In genomic region chr7:112822879-112823278, GRCm38 (mm10) we compare ENCODE assay signal across 9 mouse cellular contexts.
DNase-seq lines count a peak whose midpoint lies in the region; ATAC-seq lines count a peak whose summit lies in the region.
"Had no signal": no experiment of that assay in that cellular context is flagged by ENCODE, and none has a peak within 500 bp of the region (broad histone marks: within the 10 kb centered on the region; RNA-seq: fewer than 3 reads in every experiment).

No protein-coding gene starts in this region.

- H3K4me2 ChIP-seq in hindbrain, embryonic 11.5 days (replicated peaks; ENCODE audit: low read depth, low read length): peak overlapping the region; percentile 3; the same call in 1 of the 2 replicates

- ATAC-seq in cerebellum, adult (ENCODE audit: insufficient number of reproducible peaks, low FRiP score, low TSS enrichment): no peak
- ATAC-seq in hindbrain, embryonic 11.5 days (ENCODE audit: low FRiP score): no peak

- no peaks in the 10 kb centered on the region for H3K9me3 ChIP-seq in hindbrain, embryonic 11.5 days (ENCODE audit: control insufficient read depth, low read length)

- no peaks in the 10 kb centered on the region for H3K36me3 ChIP-seq in hindbrain, embryonic 11.5 days (ENCODE audit: control insufficient read depth, insufficient read depth, low read length)

- H3K27ac ChIP-seq in hindbrain, embryonic 11.5 days (ENCODE audit: low read depth, low read length): 0 out of 2 replicates have a peak overlapping the region, but pooled peaks have one; percentile 12

- WGBS in hindbrain, embryonic 11.5 days: 15% methylated on average over 5 of the region's 5 CpGs

- H3K27me3 ChIP-seq in hindbrain, embryonic 11.5 days (ENCODE audit: control insufficient read depth, insufficient read depth, low read length): no peaks in the 10 kb centered on the region

- DNase-seq in cerebellum, postnatal 10 days: peak; percentile 47 to 58
- DNase-seq in R1 (ENCODE audit: low read depth, low spot score): peak; percentile 89
- DNase-seq in hindbrain, embryonic 11.5 days (ENCODE audit: low spot score): peak; percentile 40
- DNase-seq in lung, postnatal 25 days (ENCODE audit: low spot score): peak; percentile 46
- no peak for DNase-seq in urinary bladder, postnatal 4 days (ENCODE audit: low spot score in 2 of 2)
- DNase-seq in adrenal gland, postnatal 36 days: no peak
- no peak for DNase-seq in thymus, postnatal 36 days

- H3K4me3 ChIP-seq in hindbrain, embryonic 11.5 days (ENCODE audit: low read depth, low read length): no peak overlapping the region
- H3K4me3 ChIP-seq: erythroblast, embryonic 14.5 days had no signal

- peaks cover 15% of the 10 kb centered on the region for H3K4me1 ChIP-seq in hindbrain, embryonic 11.5 days (replicated peaks; ENCODE audit: control insufficient read depth, insufficient read depth, low read length)

- H3K9ac ChIP-seq in hindbrain, embryonic 11.5 days (ENCODE audit: low read depth, low read length): no peak overlapping the region

Comparison
In these comparisons a context has a peak if more than half of its experiments do, and no peak if none do; other contexts are left out.
1. DNase-seq: peak in cerebellum, postnatal 10 days (2 of 2), R1 (single experiment), hindbrain, embryonic 11.5 days (single experiment) and lung, postnatal 25 days (single experiment); none in urinary bladder, postnatal 4 days (0 of 2), adrenal gland, postnatal 36 days (0 of 2) and thymus, postnatal 36 days (0 of 2).